Mouse (Mus musculus): ENCODE data around the gene Pard6b.

DNA sequence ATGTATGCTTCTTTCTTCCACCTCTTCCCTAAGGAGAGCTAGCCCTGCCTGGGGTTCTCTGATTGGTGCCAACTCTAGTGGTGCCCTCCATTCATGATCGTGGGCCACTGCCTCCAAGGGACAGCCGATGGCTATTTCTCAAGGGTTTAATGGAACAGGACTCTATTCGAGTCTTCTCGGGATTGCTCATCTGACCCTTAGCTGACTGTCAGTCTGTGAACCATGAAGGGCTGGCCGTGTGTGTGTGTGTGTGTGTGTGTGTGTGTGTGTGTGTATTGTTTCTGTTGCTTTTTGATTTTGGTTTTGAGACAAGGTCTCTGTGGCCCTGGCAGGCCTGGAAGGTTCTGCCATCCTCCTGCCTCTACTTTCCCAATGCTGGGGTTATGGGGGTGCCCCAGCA, 7.1 kb upstream of the Pard6b start:
- TF ChIP-seq POLR2A (IDR thresholded peaks at IDR 0.05; ENCODE audit: borderline replicate concordance, low read depth, low read length) (no peak), CTCF (IDR thresholded peaks at IDR 0.05; ENCODE audit: low read depth, low read length) (no peak)
